Mouse (Mus musculus) MEL (cell line): ENCODE results near the gene Il17ra.

Experiments used
- CTCF ChIP-seq, 3 experiments: IDR thresholded peaks in 2 of 3; conservative IDR thresholded peaks in 1 of 3; 2 replicates each; pipeline ENCODE4 v1.5.1; 2011 to 2012; ENCODE audit warnings: low read length in 3 of 3, low read depth in 2 of 3, mild to moderate bottlenecking in 2 of 3, improper control_type of control experiment in 1 of 3, inconsistent platforms in 1 of 3, mixed read lengths in 1 of 3, moderate library complexity in 1 of 3; ENCODE audit not compliant: control insufficient read depth in 1 of 3, insufficient read depth in 1 of 3, poor library complexity in 1 of 3, severe bottlenecking in 1 of 3
- ELF1 ChIP-seq: IDR thresholded peaks from 2 replicates; pipeline ENCODE4 v1.6.1; 2014; ENCODE audit warnings: low read depth, mild to moderate bottlenecking, inconsistent platforms, low read length, improper control_type of control experiment, moderate library complexity
- GABPA ChIP-seq: IDR thresholded peaks from 2 replicates; pipeline ENCODE4 v1.6.1; 2012; ENCODE audit warnings: low read depth, mild to moderate bottlenecking, inconsistent platforms, low read length, improper control_type of control experiment, moderate library complexity
- GATA1 ChIP-seq: IDR thresholded peaks from 2 replicates; pipeline ENCODE4 v1.6.1; 2011; ENCODE audit warnings: low read depth, low read length, improper control_type of control experiment
- POLR2A ChIP-seq, 2 experiments: IDR thresholded peaks; 2 replicates each; pipeline ENCODE4 v1.6.1; 2011 to 2012; ENCODE audit warnings: low read length in 2 of 2, mild to moderate bottlenecking in 2 of 2, control low read depth in 1 of 2, improper control_type of control experiment in 1 of 2, low read depth in 1 of 2, moderate library complexity in 1 of 2; ENCODE audit not compliant: control insufficient read depth in 1 of 2, insufficient read depth in 1 of 2, poor library complexity in 1 of 2
- TBP ChIP-seq: IDR thresholded peaks from 2 replicates; pipeline ENCODE4 v1.8.0; 2011; ENCODE audit warnings: low read depth, low read length, improper control_type of control experiment

DNA sequence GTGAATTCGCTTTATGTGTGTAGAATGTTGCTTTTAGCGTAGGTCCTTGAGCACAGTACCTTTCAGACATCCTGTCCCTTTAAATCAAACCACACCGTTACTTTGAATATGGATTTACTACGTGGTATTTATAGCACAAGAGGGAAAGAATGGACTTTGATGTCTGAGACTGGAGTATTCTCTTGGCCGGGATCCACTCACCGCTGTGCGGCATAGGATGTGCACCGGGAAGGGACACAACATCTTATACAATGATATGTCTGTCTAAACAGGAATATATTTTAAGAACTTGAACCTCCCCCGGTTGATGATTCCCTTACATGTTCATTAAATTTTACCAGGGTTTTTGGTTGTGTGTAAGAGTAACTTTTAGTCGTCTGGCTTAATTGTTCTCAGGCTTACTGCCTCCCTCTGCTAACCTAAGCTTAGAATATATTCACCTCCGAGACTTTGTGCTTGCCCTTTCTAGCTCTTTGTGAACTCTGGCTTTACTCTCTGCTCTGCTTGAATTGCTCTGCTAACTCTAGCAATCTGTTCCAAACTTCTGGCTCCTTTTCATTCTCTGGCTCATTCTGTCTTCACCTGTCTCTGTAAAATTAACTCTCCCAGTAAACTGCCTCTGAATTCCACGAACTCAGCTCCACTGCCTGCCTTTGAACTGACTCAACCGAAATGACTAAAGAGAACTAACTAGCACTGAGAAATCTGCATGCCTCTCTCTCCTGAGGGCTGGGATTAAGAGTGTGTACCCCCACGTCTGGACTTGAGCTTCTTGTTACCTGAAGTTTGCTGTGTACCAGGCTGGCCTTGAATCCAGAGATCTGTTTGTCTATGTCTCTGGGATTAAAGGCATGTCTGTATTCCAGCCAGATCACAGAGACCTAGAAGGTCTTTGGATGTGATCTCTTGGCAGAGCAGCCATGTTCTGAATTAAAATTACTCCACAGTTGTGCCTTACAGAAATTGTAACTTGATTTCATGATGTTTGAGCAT, 19.4 kb upstream of the Il17ra start:
- TF ChIP-seq CTCF (IDR thresholded peaks at IDR 0.05 in 2 of 3, conservative IDR thresholded peaks at IDR 0.05 in 1 of 3; ENCODE audit: control insufficient read depth in 1 of 3, insufficient read depth in 1 of 3, low read depth in 2 of 3, low read length in 3 of 3, poor library complexity in 1 of 3, severe bottlenecking in 1 of 3) = no peak
- no peak for TF ChIP-seq GABPA
- no peak for TF ChIP-seq GATA1
- no peak for TF ChIP-seq POLR2A (IDR thresholded peaks at IDR 0.05; ENCODE audit: control insufficient read depth in 1 of 2, insufficient read depth in 1 of 2, low read depth in 1 of 2, low read length in 2 of 2, poor library complexity in 1 of 2)
- TF ChIP-seq TBP = no peak
- no peak for TF ChIP-seq ELF1
